Mouse (Mus musculus): ENCODE measurements around the gene Cdc42ep5.

DNA sequence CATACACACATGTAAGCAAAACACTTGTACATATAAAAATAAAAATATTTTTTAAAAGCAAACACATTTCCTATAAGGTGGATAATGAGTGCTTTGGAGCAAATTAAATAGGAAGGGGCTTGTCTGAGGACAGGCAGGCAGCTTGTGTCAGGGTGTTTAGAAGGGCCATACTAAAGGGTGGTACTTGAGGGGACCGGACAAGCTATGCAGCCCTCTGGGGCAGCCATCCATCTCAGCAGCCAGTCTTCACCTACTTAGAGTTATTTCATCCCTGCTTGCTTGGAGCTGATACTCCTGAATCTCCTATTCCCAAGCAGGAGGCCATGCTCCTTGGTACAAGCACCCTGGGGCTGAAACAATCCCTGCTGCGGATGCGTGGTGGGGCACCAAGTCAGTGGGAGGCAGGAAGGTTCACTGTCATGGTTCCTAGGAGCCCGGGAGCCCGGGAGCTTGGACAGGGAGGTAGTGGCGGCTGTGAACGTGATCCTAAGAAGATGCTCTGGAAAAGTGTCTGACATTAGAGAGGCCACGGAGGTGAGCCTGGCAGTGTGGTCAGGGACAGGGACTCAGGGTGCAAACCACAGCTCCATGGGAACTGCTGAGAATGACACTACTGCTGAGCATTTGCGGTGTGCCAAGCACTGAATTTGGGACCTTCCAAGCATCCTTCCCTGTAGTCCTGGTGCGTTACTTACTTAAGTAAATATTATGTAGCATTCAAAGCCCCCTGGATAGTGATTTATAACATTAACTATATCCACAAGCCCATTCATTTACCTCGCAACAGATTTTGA lies 37.5 kb downstream of the Cdc42ep5 start:
- no peak for TF ChIP-seq GATA1 (IDR thresholded peaks at IDR 0.05; ENCODE audit: borderline replicate concordance, low read length)
- no peak for TF ChIP-seq FLI1 (IDR thresholded peaks at IDR 0.05; ENCODE audit: low read length)
